Mouse (Mus musculus): ENCODE measurements around the gene Tigd4. TPM values are rescaled to one million over a fixed set of nuclear protein-coding genes. Genes with fewer than 3 reads are reported as not detected.
A peak's percentile ranks its signal among the peaks of the same experiment; 100 is the strongest.

Tigd4 gene
- polyA plus RNA-seq, 1 experiment: not detected

GRCm38 (mm10) chr3:84642942-84643341 is 49.6 kb downstream of the Tigd4 start:
- no peak overlapping the region for H3K4me3 ChIP-seq (ENCODE audit: low read depth, low read length)
- H3K27me3 ChIP-seq (ENCODE audit: control insufficient read depth, insufficient read depth, low read length, poor library complexity, severe bottlenecking): no peaks in the 10 kb centered on the region
- no peaks in the 10 kb centered on the region for H3K36me3 ChIP-seq (ENCODE audit: control insufficient read depth, insufficient read depth, low read length, poor library complexity, severe bottlenecking)
- no peaks in the 10 kb centered on the region for H3K9me3 ChIP-seq (replicated peaks; ENCODE audit: control insufficient read depth, insufficient read depth, low read length, poor library complexity, severe bottlenecking)
- H3K27ac ChIP-seq (ENCODE audit: insufficient read depth, low read length): peak overlapping the region; percentile 41; the same call in 1 of the 2 replicates
- 0 out of 2 replicates have a peak, but pooled peaks have one; percentile 61 for TF ChIP-seq EP300 (IDR thresholded peaks at IDR 0.05; ENCODE audit: insufficient read depth, low read depth, low read length)
- no peak for TF ChIP-seq CTCF (IDR thresholded peaks at IDR 0.05; ENCODE audit: low read depth, low read length)
- TF ChIP-seq POLR2A (IDR thresholded peaks at IDR 0.05; ENCODE audit: insufficient read depth, low read length): no peak
- peaks cover 18% of the 10 kb centered on the region for H3K4me1 ChIP-seq (ENCODE audit: control insufficient read depth, insufficient read depth, low read length)
- no peak overlapping the region for H3K9ac ChIP-seq (ENCODE audit: low read depth, poor library complexity, severe bottlenecking)

GRCm38 (mm10) chr3:84645156-84646006 is 52.0 kb downstream of the Tigd4 start:
- Histone ChIP-seq H3K27me3 (ENCODE audit: control insufficient read depth, insufficient read depth, low read length, poor library complexity, severe bottlenecking) (no peaks in the 10 kb centered on the region), H3K9me3 (replicated peaks; ENCODE audit: control insufficient read depth, insufficient read depth, low read length, poor library complexity, severe bottlenecking) (no peaks in the 10 kb centered on the region), H3K4me1 (ENCODE audit: control insufficient read depth, insufficient read depth, low read length) (peaks cover 20% of the 10 kb centered on the region), H3K9ac (ENCODE audit: low read depth, poor library complexity, severe bottlenecking) (no peak overlapping the region), H3K36me3 (ENCODE audit: control insufficient read depth, insufficient read depth, low read length, poor library complexity, severe bottlenecking) (no peaks in the 10 kb centered on the region), H3K4me3 (ENCODE audit: low read depth, low read length) (no peak overlapping the region), H3K27ac (ENCODE audit: insufficient read depth, low read length) (peak overlapping the region; percentile 39)
- TF ChIP-seq CTCF (IDR thresholded peaks at IDR 0.05; ENCODE audit: low read depth, low read length) (no peak), POLR2A (IDR thresholded peaks at IDR 0.05; ENCODE audit: insufficient read depth, low read length) (no peak), EP300 (IDR thresholded peaks at IDR 0.05; ENCODE audit: insufficient read depth, low read depth, low read length) (0 out of 2 replicates have a peak, but pooled peaks have one; percentile 55)

- no peak overlapping the region for H3K9ac ChIP-seq (ENCODE audit: low read depth, poor library complexity, severe bottlenecking)
- H3K27me3 ChIP-seq (ENCODE audit: control insufficient read depth, insufficient read depth, low read length, poor library complexity, severe bottlenecking): no peaks in the 10 kb centered on the region
- H3K9me3 ChIP-seq (replicated peaks; ENCODE audit: control insufficient read depth, insufficient read depth, low read length, poor library complexity, severe bottlenecking): no peaks in the 10 kb centered on the region
- TF ChIP-seq POLR2A (IDR thresholded peaks at IDR 0.05; ENCODE audit: insufficient read depth, low read length) (no peak), EP300 (IDR thresholded peaks at IDR 0.05; ENCODE audit: insufficient read depth, low read depth, low read length) (no peak), CTCF (IDR thresholded peaks at IDR 0.05; ENCODE audit: low read depth, low read length) (no peak)
- H3K27ac ChIP-seq (ENCODE audit: insufficient read depth, low read length): peak overlapping the region; percentile 39
- no peaks in the 10 kb centered on the region for H3K36me3 ChIP-seq (ENCODE audit: control insufficient read depth, insufficient read depth, low read length, poor library complexity, severe bottlenecking)
- H3K4me3 ChIP-seq (ENCODE audit: low read depth, low read length): no peak overlapping the region
- H3K4me1 ChIP-seq (ENCODE audit: control insufficient read depth, insufficient read depth, low read length): peaks cover 19% of the 10 kb centered on the region
Observed at GRCm38 (mm10) chr3:84646007-84646290, 52.6 kb downstream of the Tigd4 start.

- no peak for TF ChIP-seq CTCF (IDR thresholded peaks at IDR 0.05; ENCODE audit: low read depth, low read length)
- TF ChIP-seq EP300 (IDR thresholded peaks at IDR 0.05; ENCODE audit: insufficient read depth, low read depth, low read length): no peak
- no peak for TF ChIP-seq POLR2A (IDR thresholded peaks at IDR 0.05; ENCODE audit: insufficient read depth, low read length)
- no peaks in the 10 kb centered on the region for H3K27me3 ChIP-seq (ENCODE audit: control insufficient read depth, insufficient read depth, low read length, poor library complexity, severe bottlenecking)
- H3K9me3 ChIP-seq (replicated peaks; ENCODE audit: control insufficient read depth, insufficient read depth, low read length, poor library complexity, severe bottlenecking): no peaks in the 10 kb centered on the region
- H3K36me3 ChIP-seq (ENCODE audit: control insufficient read depth, insufficient read depth, low read length, poor library complexity, severe bottlenecking): no peaks in the 10 kb centered on the region
- H3K9ac ChIP-seq (ENCODE audit: low read depth, poor library complexity, severe bottlenecking): no peak overlapping the region
- peak overlapping the region; percentile 39 for H3K27ac ChIP-seq (ENCODE audit: insufficient read depth, low read length)
- no peak overlapping the region for H3K4me3 ChIP-seq (ENCODE audit: low read depth, low read length)
- H3K4me1 ChIP-seq (ENCODE audit: control insufficient read depth, insufficient read depth, low read length): peaks cover 17% of the 10 kb centered on the region
Observed at GRCm38 (mm10) chr3:84646331-84646845, 53.0 kb downstream of the Tigd4 start.

Other genes starting within 250 kb of the Tigd4 start
- gene Fhdc1, start 113.1 kb upstream of the Tigd4 start, polyA plus RNA-seq (2011; ENCODE audit: insufficient read depth, insufficient read length, low read depth, missing spikeins): 1.8 and 3.4 TPM in 2 replicates
- 32.9 and 34.4 TPM in 2 replicates for gene Arfip1, start 10.9 kb upstream of the Tigd4 start, polyA plus RNA-seq (2011; ENCODE audit: insufficient read depth, insufficient read length, low read depth, missing spikeins)
- gene Tmem154, start 72.6 kb downstream of the Tigd4 start, polyA plus RNA-seq (2011; ENCODE audit: insufficient read depth, insufficient read length, low read depth, missing spikeins): 3.2 and 3.9 TPM in 2 replicates
- 33.8 and 34.4 TPM in 2 replicates for gene Fbxw7, start 221.7 kb downstream of the Tigd4 start, polyA plus RNA-seq (2011; ENCODE audit: insufficient read depth, insufficient read length, low read depth, missing spikeins)

All from ES-Bruce4 (cell line).